Mouse (Mus musculus) forebrain, embryonic 14.5 days (tissue): ENCODE measurements around the gene Cacna2d3. TPM values are rescaled to one million over a fixed set of nuclear protein-coding genes. Genes with fewer than 3 reads are reported as not detected.
A peak's percentile ranks its signal among the peaks of the same experiment; 100 is the strongest.

ENCODE experiments used
- ATAC-seq: fragments of 200-750 bp; cut with Nextera tagmentation; 2 replicates; pipeline ENCODE4 v1.8.0; 2017; ENCODE audit warnings: mild to moderate bottlenecking, moderate library complexity
- DNase-seq: peaks from one replicate; pipeline ENCODE4 v3.0.0-alpha.2; 2015; ENCODE audit warnings: low spot score
- H3K27ac ChIP-seq: fragments of 300-500 bp; sonication (generic); 2 replicates; pipeline ENCODE4 v1.5.1; 2014; ENCODE audit warnings: low read depth, mild to moderate bottlenecking, control low read depth, low read length, moderate library complexity
- H3K27me3 ChIP-seq: fragments of 300-500 bp; sonication (generic); replicated peaks from 2 replicates; pipeline ENCODE4 v1.6.1; 2014; ENCODE audit warnings: low read length, control low read depth, mixed read lengths; ENCODE audit not compliant: control insufficient read depth, insufficient read depth
- H3K36me3 ChIP-seq: fragments of 300-500 bp; sonication (generic); 2 replicates; pipeline ENCODE4 v1.6.1; 2014; ENCODE audit warnings: low read length, control low read depth; ENCODE audit not compliant: control insufficient read depth, insufficient read depth
- H3K4me1 ChIP-seq: fragments of 300-500 bp; sonication (generic); 2 replicates; pipeline ENCODE4 v1.6.1; 2014; ENCODE audit warnings: antibody characterized with exemption, low read length, control low read depth; ENCODE audit not compliant: control insufficient read depth, insufficient read depth
- H3K4me2 ChIP-seq: fragments of 300-500 bp; sonication (generic); 2 replicates; pipeline ENCODE4 v1.6.1; 2014; ENCODE audit warnings: mild to moderate bottlenecking, control low read depth, low read length
- H3K4me3 ChIP-seq: fragments of 300-500 bp; sonication (generic); 2 replicates; pipeline ENCODE4 v1.5.1; 2014; ENCODE audit warnings: low read depth, low read length, control low read depth
- H3K9ac ChIP-seq: fragments of 300-500 bp; sonication (generic); 2 replicates; pipeline ENCODE4 v1.6.1; 2014; ENCODE audit warnings: mild to moderate bottlenecking, low read length, control low read depth, moderate library complexity
- H3K9me3 ChIP-seq: fragments of 300-500 bp; sonication (generic); replicated peaks from 2 replicates; pipeline ENCODE4 v1.6.1; 2016; ENCODE audit warnings: low read length, control low read depth, mixed read lengths; ENCODE audit not compliant: control insufficient read depth
- WGBS: fragments of 180-500 bp; shearing (Covaris S2); extraction: QIAGEN DNeasy Blood & Tissue Kit; methylation state at CpG from one replicate; pipeline ENCODE4 v1.1.7; 2014; 5-methylcytosine and 5-hydroxymethylcytosine counted together
- polyA plus RNA-seq: library from polyadenylated mRNA; unstranded; fragments of >200 nt; fragmentation: Nextera tagmentation; extraction: Ambion mirVana; gene quantifications from 2 replicates; pipeline ENCODE4 v1.2.1, GENCODE M21; 2014

Gene Cacna2d3
- polyA plus RNA-seq, 1 experiment from 2014 or later: 14.5 TPM

DNA sequence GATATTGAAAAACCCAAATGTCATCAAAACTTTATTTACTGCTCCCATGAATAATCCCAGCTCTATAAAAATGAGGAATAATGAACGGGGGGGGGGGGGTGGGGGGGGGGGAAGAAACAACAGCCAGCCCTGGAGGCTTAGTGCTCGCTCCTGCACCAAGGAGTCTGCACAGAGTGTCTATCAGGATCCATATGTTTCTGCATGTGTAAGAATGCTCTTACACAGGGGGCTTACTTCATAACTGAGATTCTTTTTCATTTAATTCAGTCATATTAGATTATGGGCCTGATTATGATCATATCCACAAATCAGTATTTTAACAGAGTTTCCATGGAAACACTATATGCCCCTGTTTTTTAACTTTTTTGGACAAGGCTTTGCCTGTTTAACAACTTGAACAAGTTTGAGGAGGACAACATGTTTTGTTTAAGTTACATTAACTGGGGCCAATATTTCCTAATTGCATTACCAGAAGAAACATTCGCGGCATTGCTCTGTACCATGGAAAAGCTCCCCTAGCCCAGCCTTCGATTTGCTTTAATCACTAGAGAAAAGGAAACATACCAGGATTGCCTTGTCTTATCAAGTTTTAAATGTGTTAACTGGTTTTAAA, 716.3 kb downstream of the Cacna2d3 start:
- H3K27ac ChIP-seq: no peak overlapping the region
- no peaks in the 10 kb centered on the region for H3K27me3 ChIP-seq
- no peaks in the 10 kb centered on the region for H3K4me1 ChIP-seq
- H3K9me3 ChIP-seq: no peaks in the 10 kb centered on the region
- DNase-seq: no peak
- H3K9ac ChIP-seq: no peak overlapping the region
- WGBS: 86% methylated on average over 5 of the region's 5 CpGs
- no peak for ATAC-seq
- H3K36me3 ChIP-seq: no peaks in the 10 kb centered on the region
- H3K4me2 ChIP-seq: no peak overlapping the region
- H3K4me3 ChIP-seq: no peak overlapping the region

DNA sequence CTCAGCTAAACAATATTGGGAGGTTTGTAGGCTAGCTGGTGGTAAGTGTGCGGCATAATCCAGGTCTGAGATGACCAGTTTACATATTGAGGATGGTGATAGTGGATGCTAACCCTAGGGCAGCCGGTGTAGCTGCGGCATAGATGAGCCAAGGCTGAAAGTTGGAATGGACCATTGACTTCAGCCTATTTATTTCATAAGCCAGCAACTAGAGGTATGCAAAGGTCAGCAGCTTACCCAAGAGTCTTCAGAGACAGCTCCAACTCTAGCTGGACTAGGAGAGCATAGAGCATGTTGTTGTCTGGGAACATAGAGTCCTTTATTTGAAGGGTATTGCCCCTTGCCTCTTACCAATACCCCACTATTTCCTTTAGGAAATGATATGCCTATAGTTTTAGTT, 725.1 kb downstream of the Cacna2d3 start:
- H3K27ac ChIP-seq: no peak overlapping the region
- H3K27me3 ChIP-seq: no peaks in the 10 kb centered on the region
- H3K4me1 ChIP-seq: no peaks in the 10 kb centered on the region
- no peak overlapping the region for H3K9ac ChIP-seq
- H3K9me3 ChIP-seq: no peaks in the 10 kb centered on the region
- WGBS: 97% methylated on average over 3 of the region's 3 CpGs
- H3K36me3 ChIP-seq: no peaks in the 10 kb centered on the region
- no peak for DNase-seq
- no peak overlapping the region for H3K4me3 ChIP-seq
- no peak overlapping the region for H3K4me2 ChIP-seq
- no peak for ATAC-seq

DNA sequence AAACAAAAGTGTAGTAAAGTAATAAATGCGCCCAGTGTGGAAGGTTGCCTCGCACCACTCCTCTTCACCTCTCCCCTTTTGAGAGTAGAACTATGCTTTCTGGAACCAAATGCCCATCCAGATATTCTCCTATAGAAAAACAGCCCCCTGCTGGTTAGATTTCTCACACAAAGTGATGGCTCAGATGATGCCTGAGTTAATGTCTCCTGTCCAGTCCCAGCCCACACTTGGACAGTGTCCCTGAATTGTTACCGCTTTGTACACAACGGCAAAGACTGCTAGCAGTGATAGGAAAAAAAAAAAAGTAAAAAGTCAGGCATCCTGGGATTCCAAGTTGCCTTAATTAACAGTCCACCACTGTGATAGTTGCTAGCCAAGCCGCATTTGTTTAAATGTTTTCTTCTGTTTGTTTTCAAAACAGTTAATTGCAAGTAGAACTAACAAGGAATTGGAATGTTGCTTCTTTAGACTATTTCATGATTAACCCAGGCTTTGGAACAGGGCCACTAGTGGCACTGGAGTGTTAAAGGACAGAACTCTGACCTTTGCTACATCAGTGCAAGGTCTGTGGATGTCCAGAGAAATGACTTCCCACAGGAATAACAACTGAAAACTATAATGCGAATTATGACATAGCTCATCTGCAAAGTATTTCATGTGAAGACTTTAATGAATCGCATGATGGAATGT, 733.3 kb downstream of the Cacna2d3 start:
- Histone ChIP-seq H3K4me1 (no peaks in the 10 kb centered on the region), H3K36me3 (no peaks in the 10 kb centered on the region), H3K4me2 (no peak overlapping the region), H3K27me3 (no peaks in the 10 kb centered on the region), H3K9ac (no peak overlapping the region), H3K4me3 (no peak overlapping the region), H3K27ac (no peak overlapping the region), H3K9me3 (no peaks in the 10 kb centered on the region)
- DNase-seq (no peak), ATAC-seq (no peak)
- 85% methylated on average over 7 of the region's 7 CpGs for WGBS

DNA sequence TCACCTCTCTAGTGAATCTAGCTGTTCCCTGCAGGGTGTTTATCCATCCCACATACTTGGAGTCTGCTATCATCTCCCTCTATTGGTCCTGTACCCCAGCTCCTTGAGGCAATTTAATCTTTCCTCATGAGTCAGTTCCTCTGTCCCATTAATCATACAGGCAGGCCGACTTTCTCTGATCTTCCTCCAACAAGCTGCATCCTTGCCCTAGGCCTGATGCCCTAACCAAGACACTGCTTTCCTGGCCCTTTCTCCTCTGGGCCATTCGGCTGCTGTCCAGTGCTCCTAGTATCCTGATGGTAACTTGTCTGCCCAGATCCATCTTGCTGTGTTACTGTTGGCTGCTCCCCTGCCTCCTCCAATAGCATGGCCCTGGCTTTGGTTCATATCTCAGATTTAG, 737.4 kb downstream of the Cacna2d3 start:
- Histone ChIP-seq H3K27ac (no peak overlapping the region), H3K9me3 (no peaks in the 10 kb centered on the region), H3K36me3 (no peaks in the 10 kb centered on the region), H3K4me1 (no peaks in the 10 kb centered on the region), H3K9ac (no peak overlapping the region), H3K27me3 (no peaks in the 10 kb centered on the region), H3K4me3 (no peak overlapping the region), H3K4me2 (no peak overlapping the region)
- WGBS: 82% methylated on average over 2 of the region's 2 CpGs
- no peak for DNase-seq
- ATAC-seq: no peak

DNA sequence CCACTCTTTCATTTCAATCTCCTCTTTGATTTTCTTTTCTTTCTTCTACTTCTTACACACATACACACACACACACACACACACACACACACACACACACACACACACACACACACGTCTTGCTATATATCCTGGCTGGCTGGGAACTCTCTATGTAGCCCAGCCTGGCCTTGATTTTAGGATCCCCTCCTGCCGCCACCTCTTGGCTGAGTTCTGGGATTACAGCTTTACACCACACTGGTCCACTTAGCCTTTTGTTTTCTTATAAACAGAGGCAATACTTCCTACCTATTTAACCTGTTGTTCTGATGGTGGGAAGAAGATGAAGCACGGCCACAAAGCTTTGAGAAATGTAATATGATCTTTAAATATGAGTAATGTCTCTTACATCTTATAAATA, 741.2 kb downstream of the Cacna2d3 start:
- no peaks in the 10 kb centered on the region for H3K4me1 ChIP-seq
- peak; percentile 39 for DNase-seq

DNA sequence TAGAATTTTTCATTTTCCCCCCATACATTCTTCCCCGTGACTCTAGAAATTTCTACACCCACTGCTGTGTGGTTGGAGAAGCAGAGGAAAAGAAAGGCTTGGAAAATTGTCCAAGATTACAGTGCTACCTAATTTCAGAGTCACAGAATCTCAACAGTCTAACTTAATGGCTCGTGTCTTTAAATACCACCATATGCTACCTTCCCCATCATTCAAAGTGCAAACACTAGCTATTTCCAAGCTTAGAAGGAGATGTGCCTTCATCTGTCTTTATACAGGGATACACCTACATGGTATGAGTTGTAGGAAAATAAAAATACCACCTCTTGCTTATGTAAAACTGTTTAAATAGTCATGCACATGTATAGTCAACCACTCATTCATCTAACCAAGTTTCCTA, 742.4 kb downstream of the Cacna2d3 start:
- H3K36me3 ChIP-seq: no peaks in the 10 kb centered on the region
- no peak overlapping the region for H3K4me2 ChIP-seq
- no peaks in the 10 kb centered on the region for H3K9me3 ChIP-seq
- H3K4me3 ChIP-seq: no peak overlapping the region
- no peak overlapping the region for H3K9ac ChIP-seq
- H3K27ac ChIP-seq: no peak overlapping the region
- no peaks in the 10 kb centered on the region for H3K27me3 ChIP-seq
- no peak for DNase-seq
- H3K4me1 ChIP-seq: no peaks in the 10 kb centered on the region
- 86% methylated on average over 2 of the region's 2 CpGs for WGBS
- ATAC-seq: no peak

More for the DNA sequence above, 741.2 kb downstream of the Cacna2d3 start:
- Histone ChIP-seq H3K9ac (no peak overlapping the region), H3K9me3 (no peaks in the 10 kb centered on the region), H3K36me3 (no peaks in the 10 kb centered on the region), H3K27me3 (no peaks in the 10 kb centered on the region), H3K4me3 (no peak overlapping the region), H3K27ac (no peak overlapping the region), H3K4me2 (no peak overlapping the region)
- 26% methylated on average over 3 of the region's 3 CpGs for WGBS
- ATAC-seq: peak; percentile 44; the same call in 1 of the 2 replicates

DNA sequence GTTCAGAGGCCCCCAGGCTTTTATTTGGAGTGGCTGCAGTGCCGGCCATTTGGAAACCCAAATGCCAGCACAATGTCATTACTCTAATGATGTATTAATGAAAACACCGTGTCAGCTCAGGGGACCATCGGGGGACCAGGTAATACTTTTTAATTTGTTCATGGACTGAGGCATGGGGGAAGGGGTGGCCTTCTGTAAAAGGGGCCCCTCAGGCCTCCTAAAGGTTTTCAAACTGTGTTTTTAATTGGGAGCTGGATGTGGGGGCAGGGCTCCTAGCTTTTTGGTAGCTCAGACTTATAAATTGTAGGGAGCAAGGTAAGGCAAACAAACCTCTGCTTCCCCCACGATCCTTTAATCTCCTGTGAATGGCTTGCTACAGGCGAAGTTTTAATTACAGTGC, 749.0 kb downstream of the Cacna2d3 start:
- WGBS: 4% methylated on average over 5 of the region's 5 CpGs
- Histone ChIP-seq H3K36me3 (no peaks in the 10 kb centered on the region), H3K4me2 (no peak overlapping the region), H3K9ac (no peak overlapping the region), H3K27ac (no peak overlapping the region), H3K9me3 (no peaks in the 10 kb centered on the region), H3K4me1 (peaks cover 2% of the 10 kb centered on the region; the same call in 1 of the 2 replicates), H3K4me3 (no peak overlapping the region), H3K27me3 (no peaks in the 10 kb centered on the region)
- ATAC-seq (no peak), DNase-seq (no peak)

DNA sequence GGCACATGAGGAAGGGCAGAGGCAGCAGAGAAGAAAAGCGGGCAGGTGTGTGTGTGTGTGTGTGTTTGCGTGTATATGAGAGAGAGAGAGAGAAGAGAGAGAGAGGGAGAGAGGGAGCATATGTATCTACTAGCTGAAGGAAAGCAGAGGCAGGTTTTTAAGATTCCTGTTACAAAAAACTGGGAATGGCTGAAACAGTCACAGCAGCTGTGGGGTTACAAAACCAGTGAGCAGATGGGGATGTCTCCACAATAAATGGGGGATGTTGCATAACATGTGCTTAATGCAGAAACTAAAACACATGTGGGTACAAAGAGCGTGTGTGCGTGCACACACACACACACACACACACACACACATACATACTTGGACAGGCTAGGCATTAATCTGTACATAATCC, 752.4 kb downstream of the Cacna2d3 start:
- H3K9ac ChIP-seq: no peak overlapping the region
- H3K4me2 ChIP-seq: no peak overlapping the region
- H3K36me3 ChIP-seq: no peaks in the 10 kb centered on the region
- 92% methylated on average over 4 of the region's 4 CpGs for WGBS
- H3K4me3 ChIP-seq: no peak overlapping the region
- DNase-seq (peak; percentile 31), ATAC-seq (no peak)
- no peak overlapping the region for H3K27ac ChIP-seq
- H3K9me3 ChIP-seq: no peaks in the 10 kb centered on the region
- H3K27me3 ChIP-seq: no peaks in the 10 kb centered on the region
- H3K4me1 ChIP-seq: peaks cover 2% of the 10 kb centered on the region; the same call in 1 of the 2 replicates

DNA sequence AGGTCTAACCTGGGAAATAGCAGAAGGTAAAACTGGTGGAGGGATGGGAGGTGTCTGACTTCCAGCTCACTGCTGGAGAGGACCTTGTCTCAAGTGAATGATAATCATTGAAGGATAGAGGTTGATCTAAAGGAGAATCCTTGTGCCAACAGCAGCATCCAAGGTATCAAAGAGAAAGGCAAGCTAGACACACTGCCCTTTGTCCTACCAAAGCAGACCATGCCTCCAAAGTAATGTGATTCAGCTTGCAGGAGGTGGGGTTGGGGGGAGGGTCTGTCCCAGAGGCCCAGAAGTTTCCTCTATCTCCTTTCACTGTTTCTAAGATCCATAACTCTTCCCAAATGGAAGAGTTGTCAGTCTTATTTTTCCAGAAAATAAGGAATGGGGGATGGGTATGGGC, 754.8 kb downstream of the Cacna2d3 start:
- ATAC-seq (no peak), DNase-seq (no peak)
- H3K4me2 ChIP-seq: no peak overlapping the region

More for the DNA sequence above, 754.8 kb downstream of the Cacna2d3 start:
- no peak overlapping the region for H3K4me3 ChIP-seq
- no peak overlapping the region for H3K27ac ChIP-seq
- no peaks in the 10 kb centered on the region for H3K4me1 ChIP-seq
- H3K36me3 ChIP-seq: no peaks in the 10 kb centered on the region
- H3K27me3 ChIP-seq: no peaks in the 10 kb centered on the region
- no peak overlapping the region for H3K9ac ChIP-seq
- H3K9me3 ChIP-seq: no peaks in the 10 kb centered on the region
